Mouse (Mus musculus): ENCODE measurements around the gene Pbx1. TPM values are rescaled to one million over a fixed set of nuclear protein-coding genes. Genes with fewer than 3 reads are reported as not detected.

The Pbx1 gene
- total RNA-seq, 2 experiments from 2014 or later, result 117 to 131 TPM

GRCm38 (mm10) chr1:168164945-168165344 lies 267.1 kb downstream of the Pbx1 start:
- no peak for DNase-seq

- DNase-seq, result peak; percentile 57
Measured at GRCm38 (mm10) chr1:168163521-168164233, 268.4 kb downstream of the Pbx1 start.

GRCm38 (mm10) chr1:168139138-168139682 lies 292.9 kb downstream of the Pbx1 start:
- DNase-seq, result no peak

GRCm38 (mm10) chr1:168138669-168139068 lies 293.4 kb downstream of the Pbx1 start:
- DNase-seq, result no peak

GRCm38 (mm10) chr1:168137890-168138289 lies 294.2 kb downstream of the Pbx1 start:
- no peak for DNase-seq

GRCm38 (mm10) chr1:168135545-168135944 lies 296.5 kb downstream of the Pbx1 start:
- no peak for DNase-seq

- DNase-seq, result no peak
Measured at GRCm38 (mm10) chr1:168133696-168134095, 298.4 kb downstream of the Pbx1 start.

GRCm38 (mm10) chr1:168128004-168128403 lies 304.1 kb downstream of the Pbx1 start:
- no peak for DNase-seq

- no peak for DNase-seq
Measured at GRCm38 (mm10) chr1:168124643-168125490, 307.2 kb downstream of the Pbx1 start.

- no peak for DNase-seq
Measured at GRCm38 (mm10) chr1:168118077-168118476, 314.0 kb downstream of the Pbx1 start.

- DNase-seq, result no peak
Measured at GRCm38 (mm10) chr1:168117367-168117766, 314.7 kb downstream of the Pbx1 start.

- no peak for DNase-seq
Measured at GRCm38 (mm10) chr1:168109797-168110196, 322.3 kb downstream of the Pbx1 start.

- no peak for DNase-seq
Measured at GRCm38 (mm10) chr1:168103821-168104220, 328.2 kb downstream of the Pbx1 start.

GRCm38 (mm10) chr1:168101514-168101913 lies 330.6 kb downstream of the Pbx1 start:
- DNase-seq, result no peak

GRCm38 (mm10) chr1:168098806-168099205 lies 333.3 kb downstream of the Pbx1 start:
- no peak for DNase-seq

- DNase-seq, result no peak
Measured at GRCm38 (mm10) chr1:168094671-168095070, 337.4 kb downstream of the Pbx1 start.

GRCm38 (mm10) chr1:168093044-168093443 lies 339.0 kb downstream of the Pbx1 start:
- peak; percentile 33 for DNase-seq

GRCm38 (mm10) chr1:168091627-168092026 lies 340.4 kb downstream of the Pbx1 start:
- DNase-seq, result no peak

GRCm38 (mm10) chr1:168088680-168089079 lies 343.4 kb downstream of the Pbx1 start:
- no peak for DNase-seq

GRCm38 (mm10) chr1:168079394-168079767 lies 352.7 kb downstream of the Pbx1 start:
- no peak for DNase-seq

GRCm38 (mm10) chr1:168078746-168079393 lies 353.2 kb downstream of the Pbx1 start:
- DNase-seq, result no peak

GRCm38 (mm10) chr1:168071974-168072373 lies 360.1 kb downstream of the Pbx1 start:
- DNase-seq, result no peak

Data from adrenal gland, postnatal 10 days (tissue).